Mouse (Mus musculus) limb, embryonic 13.5 days (tissue): ENCODE results near the gene Fxyd2. TPM values are rescaled to one million over a fixed set of nuclear protein-coding genes. Genes with fewer than 3 reads are reported as not detected.

Experiments
- ATAC-seq: fragments of 200-750 bp; cut with Nextera tagmentation; 2 replicates; pipeline ENCODE4 v1.8.0; 2017; ENCODE audit warnings: low read depth, moderate number of reproducible peaks, moderate TSS enrichment; ENCODE audit not compliant: low FRiP score
- H3K27ac ChIP-seq: fragments of 300-500 bp; sonication (generic); 2 replicates; pipeline ENCODE4 v1.5.1; 2015; ENCODE audit warnings: inconsistent platforms, mild to moderate bottlenecking, moderate library complexity
- H3K27me3 ChIP-seq: fragments of 300-500 bp; sonication (generic); 2 replicates; pipeline ENCODE4 v1.6.1; 2015; ENCODE audit warnings: mild to moderate bottlenecking, inconsistent platforms
- H3K36me3 ChIP-seq: fragments of 300-500 bp; sonication (generic); 2 replicates; pipeline ENCODE4 v1.6.1; 2015; ENCODE audit warnings: inconsistent platforms, mild to moderate bottlenecking, moderate library complexity
- H3K4me1 ChIP-seq: fragments of 300-500 bp; sonication (generic); 2 replicates; pipeline ENCODE4 v1.6.1; 2015; ENCODE audit warnings: inconsistent platforms
- H3K4me2 ChIP-seq: fragments of 300-500 bp; sonication (generic); replicated peaks from 2 replicates; pipeline ENCODE4 v1.6.1; 2015; ENCODE audit warnings: inconsistent platforms, mild to moderate bottlenecking, moderate library complexity
- H3K4me3 ChIP-seq: fragments of 300-500 bp; sonication (generic); 2 replicates; pipeline ENCODE4 v1.5.1; 2015; ENCODE audit warnings: moderate library complexity, mild to moderate bottlenecking, inconsistent platforms
- H3K9ac ChIP-seq: fragments of 300-500 bp; sonication (generic); 2 replicates; pipeline ENCODE4 v1.6.1; 2015; ENCODE audit warnings: mild to moderate bottlenecking, inconsistent platforms
- H3K9me3 ChIP-seq: fragments of 300-500 bp; sonication (generic); 2 replicates; pipeline ENCODE4 v1.6.1; 2016; ENCODE audit warnings: inconsistent platforms
- WGBS: fragments of 180-500 bp; shearing (Covaris S2); methylation state at CpG from one replicate; pipeline ENCODE4 v1.1.7; 2015; 5-methylcytosine and 5-hydroxymethylcytosine counted together
- polyA plus RNA-seq: library from polyadenylated mRNA; unstranded; fragments of >200 nt; fragmentation: Nextera tagmentation; extraction: Ambion mirVana; gene quantifications from 2 replicates; pipeline ENCODE4 v1.2.1, GENCODE M21; 2015

Fxyd2 gene
- polyA plus RNA-seq, 1 experiment from 2014 or later, result 3.8 TPM

DNA sequence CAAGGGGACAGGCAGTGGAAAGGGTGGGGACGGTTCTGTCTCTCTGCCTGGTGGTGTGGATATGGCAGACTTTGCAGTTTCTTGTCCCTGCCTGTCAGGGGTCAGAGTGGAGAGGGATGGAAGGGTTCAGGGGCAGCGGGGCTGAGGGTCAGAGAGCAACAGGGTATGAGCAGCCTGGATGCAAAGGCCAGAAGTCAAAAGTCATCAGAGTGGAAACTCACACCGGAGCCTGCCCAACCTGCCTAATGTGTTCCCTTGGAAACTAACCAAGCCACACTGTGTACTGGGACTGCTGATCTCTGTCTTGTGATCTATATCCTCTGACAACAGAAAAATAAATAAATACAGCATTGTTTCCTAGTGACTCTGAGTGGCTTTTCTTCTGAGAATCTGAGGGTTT lies 3.7 kb upstream of the Fxyd2 start:
- Histone ChIP-seq H3K27ac (no peak overlapping the region), H3K4me3 (no peak overlapping the region), H3K36me3 (peaks cover 47% of the 10 kb centered on the region), H3K4me2 (no peak overlapping the region), H3K4me1 (no peaks in the 10 kb centered on the region), H3K9me3 (no peaks in the 10 kb centered on the region), H3K9ac (no peak overlapping the region), H3K27me3 (no peaks in the 10 kb centered on the region)
- 68% methylated on average over 3 of the region's 3 CpGs for whole genome bisulfite sequencing
- no peak for ATAC-seq

DNA sequence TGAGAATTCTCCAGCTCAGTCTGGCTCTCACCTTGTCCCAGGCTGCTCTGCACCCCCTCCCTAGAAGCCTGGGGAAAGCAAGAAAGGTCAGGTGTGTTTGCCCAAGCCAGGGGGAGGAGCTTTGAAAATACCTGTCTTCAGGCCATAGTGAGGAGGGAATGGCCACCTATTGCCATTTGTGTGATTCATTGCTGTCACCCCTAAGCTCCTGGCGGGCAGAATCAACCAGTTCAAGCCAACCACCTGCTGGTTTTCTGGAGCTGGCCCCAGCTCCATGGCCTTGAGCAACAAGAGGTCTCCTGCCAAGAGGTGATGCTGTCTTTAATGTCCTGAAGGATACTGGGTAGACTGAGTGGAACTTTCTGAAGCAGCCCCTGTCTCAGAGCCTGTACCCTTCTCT lies 1.1 kb upstream of the Fxyd2 start:
- Histone ChIP-seq H3K4me3 (no peak overlapping the region), H3K36me3 (peaks cover 28% of the 10 kb centered on the region), H3K9me3 (no peaks in the 10 kb centered on the region), H3K4me2 (no peak overlapping the region), H3K9ac (no peak overlapping the region), H3K27ac (no peak overlapping the region), H3K4me1 (0 out of 2 replicates have a peak, but pooled peaks cover 2% of the 10 kb centered on the region), H3K27me3 (0 out of 2 replicates have a peak, but pooled peaks cover 6% of the 10 kb centered on the region)
- 36% methylated on average over 1 of the region's 1 CpGs for WGBS
- ATAC-seq, result no peak

DNA sequence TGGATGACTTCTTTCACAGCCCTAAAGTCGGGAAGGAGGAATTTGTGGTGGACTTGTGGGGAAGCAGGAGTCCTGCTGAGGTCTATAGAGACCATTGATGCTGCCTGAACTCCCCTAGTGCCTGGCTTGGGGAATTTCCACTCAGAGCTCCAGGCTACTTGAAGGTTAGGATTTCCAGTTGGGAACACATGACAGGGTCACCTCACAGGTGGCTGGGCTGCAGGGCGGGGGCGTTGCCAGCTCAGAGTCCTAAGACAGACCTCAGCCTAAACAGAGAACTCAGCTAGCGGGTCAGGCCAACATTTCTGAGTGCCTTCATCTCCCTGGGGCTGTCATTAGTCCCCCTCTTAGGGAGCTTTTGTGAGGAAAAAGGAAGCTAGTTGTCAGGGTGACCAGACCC lies 2.4 kb downstream of the Fxyd2 start:
- ATAC-seq, result no peak
- Histone ChIP-seq H3K27ac (no peak overlapping the region), H3K4me2 (no peak overlapping the region), H3K27me3 (peaks cover 19% of the 10 kb centered on the region), H3K36me3 (no peaks in the 10 kb centered on the region), H3K9ac (no peak overlapping the region), H3K4me1 (0 out of 2 replicates have a peak, but pooled peaks cover 2% of the 10 kb centered on the region), H3K9me3 (no peaks in the 10 kb centered on the region), H3K4me3 (no peak overlapping the region)
- 42% methylated on average over 4 of the region's 4 CpGs for WGBS

DNA sequence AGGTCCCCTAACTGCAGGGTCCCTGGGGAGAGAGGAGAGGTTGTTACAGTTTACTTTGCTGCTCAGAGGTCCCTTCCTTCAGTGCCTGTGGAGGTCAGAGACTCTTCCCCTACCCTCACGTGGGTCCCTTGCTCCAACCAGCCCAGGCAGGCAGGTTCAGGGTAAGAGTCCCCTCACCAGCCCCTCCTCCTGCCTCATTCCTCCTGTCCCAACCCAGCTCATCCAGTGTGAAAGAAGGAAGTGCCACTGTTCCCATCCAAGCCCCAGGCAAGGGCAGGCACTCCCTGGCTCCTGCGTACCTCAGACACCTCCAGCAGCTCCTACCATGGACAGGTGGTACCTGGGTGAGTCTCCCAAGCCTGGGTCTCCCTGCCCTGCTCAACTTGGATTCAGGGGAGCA lies 3.5 kb downstream of the Fxyd2 start:
- Histone ChIP-seq H3K4me1 (0 out of 2 replicates have a peak, but pooled peaks cover 3% of the 10 kb centered on the region), H3K27ac (no peak overlapping the region), H3K4me2 (no peak overlapping the region), H3K36me3 (no peaks in the 10 kb centered on the region), H3K4me3 (no peak overlapping the region), H3K27me3 (peaks cover 19% of the 10 kb centered on the region), H3K9ac (no peak overlapping the region), H3K9me3 (no peaks in the 10 kb centered on the region)
- ATAC-seq, result no peak
- 54% methylated on average over 2 of the region's 2 CpGs for WGBS

DNA sequence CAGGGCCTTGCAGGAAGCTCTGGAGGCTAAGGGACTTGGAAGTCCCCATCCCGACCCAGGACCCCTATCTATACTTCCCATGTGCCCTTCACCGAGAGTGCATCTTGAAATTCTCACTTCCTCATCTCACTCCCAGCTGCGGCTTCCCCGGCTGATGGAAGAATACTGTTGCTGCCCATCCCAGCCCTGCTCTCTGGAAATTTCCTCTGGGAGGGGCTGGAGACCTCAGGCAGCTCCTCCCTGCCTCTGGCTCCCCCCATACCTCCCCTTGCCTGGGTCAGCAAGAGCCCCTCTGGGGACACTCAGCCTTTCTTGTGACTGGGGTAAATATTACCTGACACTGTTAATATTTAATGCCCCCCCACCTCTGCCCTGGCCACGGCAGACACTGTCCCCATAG lies 6.2 kb downstream of the Fxyd2 start:
- Histone ChIP-seq H3K27ac (no peak overlapping the region), H3K27me3 (peaks cover 33% of the 10 kb centered on the region), H3K4me1 (0 out of 2 replicates have a peak, but pooled peaks cover 5% of the 10 kb centered on the region), H3K4me3 (no peak overlapping the region), H3K9ac (no peak overlapping the region), H3K9me3 (no peaks in the 10 kb centered on the region), H3K36me3 (no peaks in the 10 kb centered on the region), H3K4me2 (no peak overlapping the region)
- ATAC-seq, result no peak
- WGBS, result 75% methylated on average over 5 of the region's 5 CpGs

DNA sequence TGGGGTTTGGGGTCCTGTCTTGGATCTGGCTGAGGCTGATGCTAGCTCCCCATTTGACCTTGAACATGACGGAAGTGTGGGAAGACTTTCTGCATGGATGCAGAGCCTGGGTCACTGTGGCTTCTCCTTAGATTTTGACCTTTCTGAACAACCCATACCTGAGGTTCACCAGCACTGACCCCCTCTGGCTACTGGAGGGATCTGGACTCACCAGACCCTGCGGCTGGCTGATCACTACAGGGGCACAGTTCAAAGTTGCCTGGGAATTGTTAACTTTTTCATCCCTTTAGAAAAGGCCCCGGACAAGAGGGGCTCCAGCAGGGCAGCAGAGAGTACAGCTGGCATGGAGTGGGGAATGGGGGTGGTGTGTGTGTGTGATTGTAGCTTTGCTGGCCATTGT lies 7.3 kb downstream of the Fxyd2 start:
- Histone ChIP-seq H3K36me3 (no peaks in the 10 kb centered on the region), H3K9me3 (no peaks in the 10 kb centered on the region), H3K4me1 (0 out of 2 replicates have a peak, but pooled peaks cover 5% of the 10 kb centered on the region), H3K27ac (no peak overlapping the region), H3K27me3 (peaks cover 39% of the 10 kb centered on the region), H3K4me2 (no peak overlapping the region), H3K4me3 (no peak overlapping the region), H3K9ac (no peak overlapping the region)
- WGBS, result 77% methylated on average over 3 of the region's 3 CpGs
- ATAC-seq, result no peak

DNA sequence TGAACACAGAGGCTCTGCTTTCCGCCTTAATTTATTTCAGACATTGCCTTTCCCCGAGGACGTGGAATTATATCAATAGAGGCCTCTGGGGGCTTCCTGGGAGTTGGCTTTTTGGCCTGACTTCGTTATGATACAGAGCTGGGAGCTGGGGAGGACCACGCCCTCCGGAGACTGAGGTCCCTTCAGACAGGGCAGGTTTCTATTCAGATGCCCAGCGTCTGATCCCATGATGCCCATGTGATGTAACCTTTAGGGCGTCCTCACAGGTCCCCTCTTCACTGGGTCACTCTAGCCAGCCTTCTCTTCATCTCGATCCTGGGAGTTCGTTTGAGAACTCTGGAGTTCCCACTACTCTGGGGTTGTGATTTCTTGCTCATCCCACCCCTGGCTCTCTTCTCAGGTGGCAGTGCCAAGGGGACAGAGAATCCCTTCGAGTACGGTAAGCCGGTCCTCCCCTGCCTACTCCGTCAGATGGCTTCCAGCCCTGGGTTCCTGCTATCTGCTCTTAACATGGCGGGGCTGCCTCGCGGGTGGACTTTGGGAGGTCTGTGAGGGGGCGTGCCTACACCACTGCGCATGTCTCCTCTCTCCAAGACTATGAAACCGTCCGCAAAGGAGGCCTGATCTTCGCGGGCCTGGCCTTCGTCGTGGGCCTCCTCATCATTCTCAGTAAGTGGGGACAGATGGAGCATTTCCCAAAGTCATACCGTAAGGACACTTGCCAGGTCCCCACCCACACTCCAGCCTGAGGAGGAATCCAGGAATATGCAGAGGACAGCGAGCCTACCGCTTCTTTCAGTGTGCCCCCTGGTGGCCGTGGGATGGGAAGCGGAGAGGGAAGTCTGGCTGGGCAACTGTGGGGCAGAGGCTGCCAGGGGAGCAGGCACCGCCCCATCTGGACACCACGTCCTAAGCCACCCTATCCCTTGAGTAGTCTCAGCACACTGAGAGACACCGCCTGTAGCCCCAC lies 8.5 kb downstream of the Fxyd2 start:
- peak; percentile 59 for ATAC-seq
- Histone ChIP-seq H3K27me3 (peaks cover 35% of the 10 kb centered on the region), H3K4me3 (peak overlapping the region; percentile 38), H3K9ac (peak overlapping the region; percentile 25; the same call in 1 of the 2 replicates), H3K9me3 (no peaks in the 10 kb centered on the region), H3K4me1 (0 out of 2 replicates have a peak, but pooled peaks cover 3% of the 10 kb centered on the region), H3K36me3 (no peaks in the 10 kb centered on the region), H3K4me2 (peak overlapping the region; percentile 59), H3K27ac (no peak overlapping the region)
- WGBS, result 39% methylated on average over 33 of the region's 33 CpGs

DNA sequence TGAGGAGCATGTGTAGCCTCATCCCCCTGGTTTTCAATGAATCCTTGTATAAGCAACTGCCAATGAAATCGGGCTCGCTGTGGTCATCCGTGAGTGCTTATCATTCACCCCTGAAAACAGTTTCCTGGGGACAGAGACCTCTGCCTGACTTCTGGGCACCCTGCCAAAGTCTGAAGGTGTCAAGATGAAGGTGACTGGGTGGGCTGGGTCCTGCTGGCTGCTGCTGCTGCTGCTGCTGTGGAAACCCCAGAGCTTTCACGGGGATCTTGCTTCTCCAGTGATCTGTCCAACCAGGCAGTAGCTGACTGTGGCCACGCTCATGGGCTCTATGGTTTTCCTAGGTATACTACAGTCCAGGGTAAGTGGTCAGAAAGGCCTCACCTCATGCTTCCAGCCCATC lies 10.7 kb downstream of the Fxyd2 start:
- Histone ChIP-seq H3K4me2 (no peak overlapping the region), H3K36me3 (no peaks in the 10 kb centered on the region), H3K4me1 (0 out of 2 replicates have a peak, but pooled peaks cover 3% of the 10 kb centered on the region), H3K9ac (no peak overlapping the region), H3K9me3 (no peaks in the 10 kb centered on the region), H3K27ac (no peak overlapping the region), H3K4me3 (no peak overlapping the region), H3K27me3 (peaks cover 23% of the 10 kb centered on the region)
- no peak for ATAC-seq
- WGBS, result 88% methylated on average over 5 of the region's 5 CpGs

DNA sequence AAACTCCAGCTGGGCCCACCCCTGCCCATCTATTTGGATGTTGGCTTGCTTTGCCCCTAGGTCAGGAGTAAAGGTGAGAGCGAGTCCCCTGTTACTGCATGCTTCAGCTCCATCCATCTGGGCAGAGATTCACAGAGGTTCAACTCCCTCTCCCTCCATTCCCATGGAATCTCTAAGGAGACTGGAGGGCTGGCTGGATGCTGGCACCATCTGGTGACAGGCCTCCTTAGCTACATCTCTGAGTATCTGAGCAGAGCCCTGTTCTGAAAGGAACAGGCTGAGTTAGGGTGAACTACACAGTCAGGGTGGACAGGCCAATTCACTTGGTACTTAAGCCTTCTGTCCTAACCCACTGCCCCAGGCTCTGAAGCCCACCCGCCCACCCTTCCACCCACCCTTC lies 11.1 kb downstream of the Fxyd2 start:
- H3K4me2 ChIP-seq, result no peak overlapping the region
- peaks cover 20% of the 10 kb centered on the region; the same call in 1 of the 2 replicates for H3K27me3 ChIP-seq
- H3K27ac ChIP-seq, result no peak overlapping the region
- 0 out of 2 replicates have a peak, but pooled peaks cover 3% of the 10 kb centered on the region for H3K4me1 ChIP-seq
- 84% methylated on average over 2 of the region's 2 CpGs for WGBS
- H3K36me3 ChIP-seq, result no peaks in the 10 kb centered on the region
- no peak overlapping the region for H3K4me3 ChIP-seq
- H3K9me3 ChIP-seq, result no peaks in the 10 kb centered on the region
- no peak overlapping the region for H3K9ac ChIP-seq
- ATAC-seq, result no peak

DNA sequence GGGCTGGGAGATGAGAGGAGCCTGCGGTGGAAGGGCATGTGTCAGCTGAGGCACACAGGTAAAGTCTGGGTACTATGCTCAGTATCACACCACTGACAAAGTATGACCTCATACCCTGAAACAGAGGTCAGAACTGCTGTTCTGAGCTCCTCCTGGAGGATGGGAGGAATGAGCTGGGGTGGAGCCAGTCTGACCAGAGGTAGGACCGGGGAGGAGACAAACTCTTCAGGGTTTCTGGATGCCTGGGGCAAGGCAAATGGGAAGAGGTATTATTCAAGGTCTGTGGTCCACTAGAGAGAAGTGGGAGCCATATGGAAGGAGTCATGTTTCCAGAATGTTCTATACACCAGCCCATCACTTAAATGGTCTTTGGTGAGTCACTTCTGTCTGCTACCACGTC lies 11.6 kb downstream of the Fxyd2 start:
- H3K4me3 ChIP-seq, result no peak overlapping the region
- H3K4me1 ChIP-seq, result 0 out of 2 replicates have a peak, but pooled peaks cover 3% of the 10 kb centered on the region
- H3K9ac ChIP-seq, result no peak overlapping the region
- H3K27ac ChIP-seq, result no peak overlapping the region
- no peaks in the 10 kb centered on the region for H3K9me3 ChIP-seq
- WGBS, result 76% methylated on average over 3 of the region's 3 CpGs
- no peak for ATAC-seq
- no peaks in the 10 kb centered on the region for H3K36me3 ChIP-seq
- no peak overlapping the region for H3K4me2 ChIP-seq
- peaks cover 20% of the 10 kb centered on the region; the same call in 1 of the 2 replicates for H3K27me3 ChIP-seq

DNA sequence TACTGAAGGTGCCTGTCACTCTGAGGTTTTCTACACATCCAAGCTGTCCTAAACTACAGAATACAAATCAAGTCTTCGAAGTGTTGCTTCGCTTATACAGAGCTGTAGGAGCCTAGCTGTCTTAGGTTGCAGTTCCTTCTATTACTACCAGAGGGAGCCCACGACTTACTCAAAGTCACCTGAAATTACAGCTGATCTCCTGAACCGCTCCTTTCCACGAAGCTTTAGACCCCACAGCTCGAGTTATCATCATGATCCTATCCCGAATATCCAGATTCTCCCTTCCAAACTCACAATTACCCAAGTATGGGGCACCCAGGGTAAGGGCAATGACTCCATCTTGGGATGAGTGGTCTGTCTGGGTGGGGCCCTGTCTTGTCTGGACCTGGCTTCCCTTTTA lies 12.3 kb downstream of the Fxyd2 start:
- H3K4me1 ChIP-seq, result 0 out of 2 replicates have a peak, but pooled peaks cover 3% of the 10 kb centered on the region
- peak overlapping the region; percentile 32; the same call in 1 of the 2 replicates for H3K9ac ChIP-seq
- peak overlapping the region; percentile 28 for H3K4me3 ChIP-seq
- peak overlapping the region; percentile 58 for H3K4me2 ChIP-seq
- peak; percentile 29; the same call in 1 of the 2 replicates for ATAC-seq
- H3K9me3 ChIP-seq, result no peaks in the 10 kb centered on the region
- 21% methylated on average over 7 of the region's 7 CpGs for WGBS
- H3K36me3 ChIP-seq, result no peaks in the 10 kb centered on the region
- peaks cover 20% of the 10 kb centered on the region; the same call in 1 of the 2 replicates for H3K27me3 ChIP-seq
- no peak overlapping the region for H3K27ac ChIP-seq

DNA sequence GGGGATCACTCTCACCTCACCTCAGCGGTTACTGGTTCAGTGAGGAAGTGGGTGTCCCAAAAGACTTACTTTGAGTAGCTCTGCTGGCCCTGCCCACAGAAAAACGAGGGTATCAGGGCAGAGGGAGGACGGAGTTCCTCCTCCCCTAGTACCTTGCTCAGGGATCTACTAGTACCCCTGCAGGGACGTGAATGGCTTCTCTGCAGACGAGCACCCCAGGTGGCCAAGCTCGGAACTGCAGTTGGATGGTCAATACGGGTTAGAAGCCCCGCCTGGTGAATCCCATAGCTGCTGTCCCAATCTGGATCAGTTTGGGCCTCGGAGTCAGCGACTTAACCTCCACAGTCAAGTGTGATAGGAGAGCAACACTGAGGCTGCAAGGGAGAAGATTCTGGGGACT lies 12.8 kb downstream of the Fxyd2 start:
- H3K9me3 ChIP-seq, result no peaks in the 10 kb centered on the region
- peak overlapping the region; percentile 58 for H3K4me2 ChIP-seq
- H3K27ac ChIP-seq, result no peak overlapping the region
- 0 out of 2 replicates have a peak, but pooled peaks cover 6% of the 10 kb centered on the region for H3K4me1 ChIP-seq
- H3K36me3 ChIP-seq, result no peaks in the 10 kb centered on the region
- 5% methylated on average over 10 of the region's 10 CpGs for WGBS
- peak overlapping the region; percentile 28 for H3K4me3 ChIP-seq
- 0 out of 2 replicates have a peak overlapping the region, but pooled peaks have one; percentile 32 for H3K9ac ChIP-seq
- H3K27me3 ChIP-seq, result peaks cover 20% of the 10 kb centered on the region; the same call in 1 of the 2 replicates
- ATAC-seq, result peak; percentile 28; the same call in 1 of the 2 replicates
